Mouse (Mus musculus): ENCODE results near the gene Sde2.

GRCm38 (mm10) chr1:180911653-180912287 lies 60.8 kb downstream of the Sde2 start:
- TF ChIP-seq CTCF (IDR thresholded peaks at IDR 0.05; ENCODE audit: low read depth): no peak
- TF ChIP-seq EP300 (IDR thresholded peaks at IDR 0.05; ENCODE audit: low read depth): no peak
